Mouse (Mus musculus) T-cell, adult 2 months (primary cell): Measurements from ENCODE around the gene Psme2b.
"Not testable (repeated sequence)": the region's sequence is repeated elsewhere in the genome, so short reads cannot be mapped to it uniquely, and the experiment has no call there.

ENCODE experiments used
- DNase-seq: peaks from one replicate; pipeline ENCODE4 v3.0.0; 2022; ENCODE audit warnings: low spot score

Gene Psme2b

DNA sequence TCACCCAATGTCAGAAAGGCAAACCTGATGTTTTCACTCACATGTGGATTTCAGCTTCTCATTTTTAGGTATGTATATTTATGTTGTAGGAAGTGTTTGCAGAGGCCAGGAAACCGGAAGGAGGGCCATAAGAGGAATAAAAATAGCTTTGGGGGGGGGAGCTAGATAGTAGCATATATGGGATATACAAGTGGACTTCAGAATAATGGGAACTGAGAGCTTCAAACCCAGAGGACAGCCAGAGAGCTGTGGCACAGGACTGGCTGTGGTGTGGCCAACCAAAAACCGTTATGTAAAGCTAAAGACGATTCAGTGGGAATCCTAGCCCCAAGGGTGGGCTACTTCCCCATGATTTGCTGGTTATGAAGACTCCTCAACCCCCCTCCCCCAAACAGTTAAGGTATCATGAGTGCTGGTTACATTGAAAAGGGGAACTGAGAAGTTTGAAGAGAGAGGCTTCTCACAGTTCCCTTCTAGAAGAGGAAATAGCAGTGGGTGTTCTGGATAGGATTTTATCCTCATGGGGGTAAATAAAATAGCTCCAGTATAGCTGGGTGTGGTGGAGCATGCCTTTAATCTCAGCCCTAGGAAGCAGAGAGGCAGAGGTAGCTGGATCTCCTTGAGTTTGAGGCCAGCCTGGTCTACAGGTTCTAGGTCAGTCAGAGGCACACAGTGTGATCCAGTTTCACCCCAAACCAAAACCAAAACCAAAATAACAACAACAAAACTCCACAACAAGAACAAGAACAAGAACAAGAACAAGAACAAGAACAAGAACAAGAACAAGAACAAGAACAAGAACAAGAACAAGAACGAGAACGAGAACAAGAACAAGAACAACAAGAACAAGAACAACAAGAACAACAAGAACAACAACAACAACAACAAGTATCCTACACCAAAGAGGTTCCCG lies 45.1 kb downstream of the Psme2b start:
- not testable (repeated sequence) for DNase-seq

DNA sequence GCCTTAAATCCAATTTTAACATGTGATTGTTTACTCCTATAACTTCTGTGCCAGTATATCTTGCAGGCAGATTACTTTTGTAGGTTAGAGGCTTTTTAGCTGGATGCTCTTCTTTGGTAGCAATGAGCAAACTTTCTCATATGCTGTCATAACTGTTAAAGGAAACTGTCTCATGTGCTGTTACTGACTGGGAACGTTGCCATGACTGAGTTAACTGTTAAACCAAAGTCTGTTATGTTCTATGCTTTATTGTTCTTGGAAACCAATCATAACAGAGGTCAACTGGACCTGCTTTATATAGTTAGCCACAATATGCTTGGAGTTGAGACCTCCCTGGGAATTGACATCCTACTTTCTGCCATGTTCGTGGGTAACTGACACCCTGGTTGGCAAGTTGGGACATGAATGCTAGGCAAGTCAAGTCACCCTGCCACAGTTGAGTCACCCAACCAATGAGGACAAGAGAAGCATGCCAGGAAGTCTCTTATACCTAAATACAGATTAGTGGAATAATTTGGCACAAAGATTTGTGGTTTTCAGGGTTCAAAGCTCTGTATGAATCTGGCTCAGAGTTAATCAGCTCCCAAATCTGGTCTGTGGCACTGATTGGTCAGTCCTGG lies 47.1 kb downstream of the Psme2b start:
- no peak for DNase-seq
